Mouse (Mus musculus) stomach, embryonic 14.5 days (tissue): ENCODE data around the gene Gm17402. TPM values are rescaled to one million over a fixed set of nuclear protein-coding genes. Genes with fewer than 3 reads are reported as not detected.
A peak's percentile ranks its signal among the peaks of the same experiment; 100 is the strongest.

ENCODE experiments used
- ATAC-seq: fragments of 200-750 bp; cut with Nextera tagmentation; 2 replicates; pipeline ENCODE4 v1.8.0; 2017; ENCODE audit warnings: low read depth, moderate TSS enrichment; ENCODE audit not compliant: insufficient number of reproducible peaks, insufficient read depth, low FRiP score
- H3K27ac ChIP-seq: fragments of 300-500 bp; sonication (generic); 2 replicates; pipeline ENCODE4 v1.5.1; 2014; ENCODE audit warnings: mild to moderate bottlenecking, low read length, moderate library complexity, mixed read lengths
- H3K27me3 ChIP-seq: fragments of 300-500 bp; sonication (generic); 2 replicates; pipeline ENCODE4 v1.6.1; 2014; ENCODE audit warnings: low read length, control low read depth, mixed read lengths; ENCODE audit not compliant: control insufficient read depth, insufficient read depth
- H3K36me3 ChIP-seq: fragments of 300-500 bp; sonication (generic); 2 replicates; pipeline ENCODE4 v1.6.1; 2014; ENCODE audit warnings: mild to moderate bottlenecking, control low read depth, low read length, moderate library complexity, mixed read lengths; ENCODE audit not compliant: control insufficient read depth, insufficient read depth
- H3K4me1 ChIP-seq: fragments of 300-500 bp; sonication (generic); 2 replicates; pipeline ENCODE4 v1.6.1; 2014; ENCODE audit warnings: low read length, control low read depth, mixed read lengths; ENCODE audit not compliant: control insufficient read depth, insufficient read depth
- H3K4me2 ChIP-seq: fragments of 300-500 bp; sonication (generic); replicated peaks from 2 replicates; pipeline ENCODE4 v1.6.1; 2014; ENCODE audit warnings: low read depth, low read length, control low read depth
- H3K4me3 ChIP-seq: fragments of 300-500 bp; sonication (generic); 2 replicates; pipeline ENCODE4 v1.5.1; 2014; ENCODE audit warnings: low read depth, low read length, control low read depth
- H3K9ac ChIP-seq: fragments of 300-500 bp; sonication (generic); replicated peaks from 2 replicates; pipeline ENCODE4 v1.6.1; 2014; ENCODE audit warnings: low read depth, mild to moderate bottlenecking, control low read depth, low read length, moderate library complexity, mixed read lengths
- H3K9me3 ChIP-seq: fragments of 300-500 bp; sonication (generic); 2 replicates; pipeline ENCODE4 v1.6.1; 2016; ENCODE audit warnings: low read depth, low read length, control low read depth; ENCODE audit not compliant: control insufficient read depth
- WGBS: fragments of 180-500 bp; shearing (Covaris S2); extraction: QIAGEN DNeasy Blood & Tissue Kit; methylation state at CpG from one replicate; pipeline ENCODE4 v1.1.7; 2014; 5-methylcytosine and 5-hydroxymethylcytosine counted together
- polyA plus RNA-seq: library from polyadenylated mRNA; unstranded; fragments of >200 nt; fragmentation: Nextera tagmentation; extraction: Ambion mirVana; gene quantifications from 2 replicates; pipeline ENCODE4 v1.2.1, GENCODE M21; 2014

The Gm17402 gene
- polyA plus RNA-seq: not detected in 2 replicates

- WGBS: 40% methylated on average over 3 of the region's 3 CpGs
- Histone ChIP-seq H3K36me3 (no peaks in the 10 kb centered on the region), H3K27ac (no peak within 1 kb of the TSS), H3K4me2 (peak within 1 kb of the TSS; percentile 74), H3K9me3 (no peaks in the 10 kb centered on the region), H3K27me3 (no peaks in the 10 kb centered on the region), H3K4me1 (no peaks in the 10 kb centered on the region), H3K4me3 (peak within 1 kb of the TSS; percentile 43), H3K9ac (0 out of 2 replicates have a peak within 1 kb of the TSS, but pooled peaks have one; percentile 10)
- ATAC-seq: no peak
These were observed at the start of gene Gm17402 for GRCm38 (mm10) chr3:67375063-67375462. Gm17402 (minus strand) TSS chr3:67375163.

DNA sequence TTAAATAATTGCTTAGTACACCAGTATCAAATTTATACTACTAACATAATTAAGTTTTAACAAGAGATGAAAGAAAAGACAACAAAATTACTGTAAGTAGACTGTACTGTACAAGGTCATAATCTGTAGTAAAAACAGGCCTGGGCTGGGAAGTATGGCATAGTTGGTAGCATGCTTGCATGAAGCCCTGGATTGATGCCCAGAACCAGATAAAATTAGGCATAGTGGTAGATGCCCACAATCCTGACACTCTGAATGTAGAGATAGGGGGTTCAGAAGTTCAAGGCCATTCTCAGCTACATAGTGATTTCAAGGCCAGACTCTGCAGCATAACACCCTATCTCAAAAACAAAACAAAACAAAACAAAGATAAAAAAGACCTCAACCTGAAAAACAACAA lies 3.3 kb upstream of the Gm17402 start:
- no peaks in the 10 kb centered on the region for H3K9me3 ChIP-seq
- ATAC-seq: no peak
- H3K4me3 ChIP-seq: no peak overlapping the region
- no peaks in the 10 kb centered on the region for H3K27me3 ChIP-seq
- H3K9ac ChIP-seq: no peak overlapping the region
- H3K4me1 ChIP-seq: no peaks in the 10 kb centered on the region
- no peaks in the 10 kb centered on the region for H3K36me3 ChIP-seq
- no peak overlapping the region for H3K27ac ChIP-seq
- no peak overlapping the region for H3K4me2 ChIP-seq

- Histone ChIP-seq H3K27me3 (no peaks in the 10 kb centered on the region), H3K9me3 (no peaks in the 10 kb centered on the region), H3K4me1 (no peaks in the 10 kb centered on the region), H3K9ac (0 out of 2 replicates have a peak overlapping the region, but pooled peaks have one; percentile 10), H3K4me3 (peak overlapping the region; percentile 43), H3K4me2 (peak overlapping the region; percentile 74), H3K27ac (no peak overlapping the region), H3K36me3 (no peaks in the 10 kb centered on the region)
- ATAC-seq: 0 out of 2 replicates have a peak, but pooled peaks have one; percentile 34
- WGBS: 38% methylated on average over 7 of the region's 7 CpGs
These were observed 594 bp downstream of the Gm17402 start for GRCm38 (mm10) chr3:67374360-67374778.

DNA sequence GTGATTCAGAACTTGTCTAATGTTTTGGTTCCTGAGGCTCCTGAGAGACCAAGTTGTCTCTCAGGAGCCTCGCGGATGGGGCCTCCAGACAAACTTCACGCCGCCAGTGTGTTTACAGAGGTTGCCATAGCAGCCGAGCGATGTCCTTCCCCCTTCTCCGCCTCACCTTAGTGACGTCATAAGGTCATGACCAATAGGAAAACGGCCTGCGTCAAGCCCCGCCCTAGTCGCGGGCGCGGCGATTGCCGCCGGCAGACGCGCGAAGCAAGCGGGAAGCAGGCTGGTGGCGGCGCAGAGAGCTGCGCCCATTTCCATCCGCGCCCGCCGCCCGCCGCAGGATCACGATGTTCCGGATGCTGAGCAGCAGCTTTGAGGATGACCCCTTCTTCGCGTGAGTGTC lies 1.1 kb downstream of the Gm17402 start, which contains the start of gene Mlf1:
TSS of gene Mlf1 (plus strand) at position 226 of the 400 bp plus-strand sequence.
- WGBS: under 1% methylated on average over 35 of the region's 35 CpGs
- Histone ChIP-seq H3K9me3 (no peaks in the 10 kb centered on the region), H3K36me3 (no peaks in the 10 kb centered on the region), H3K27me3 (no peaks in the 10 kb centered on the region), H3K4me1 (no peaks in the 10 kb centered on the region), H3K9ac (0 out of 2 replicates have a peak within 1 kb of the TSS, but pooled peaks have one; percentile 10), H3K4me2 (peak within 1 kb of the TSS; percentile 74), H3K27ac (no peak within 1 kb of the TSS), H3K4me3 (peak within 1 kb of the TSS; percentile 43)
- ATAC-seq: peak; percentile 96

DNA sequence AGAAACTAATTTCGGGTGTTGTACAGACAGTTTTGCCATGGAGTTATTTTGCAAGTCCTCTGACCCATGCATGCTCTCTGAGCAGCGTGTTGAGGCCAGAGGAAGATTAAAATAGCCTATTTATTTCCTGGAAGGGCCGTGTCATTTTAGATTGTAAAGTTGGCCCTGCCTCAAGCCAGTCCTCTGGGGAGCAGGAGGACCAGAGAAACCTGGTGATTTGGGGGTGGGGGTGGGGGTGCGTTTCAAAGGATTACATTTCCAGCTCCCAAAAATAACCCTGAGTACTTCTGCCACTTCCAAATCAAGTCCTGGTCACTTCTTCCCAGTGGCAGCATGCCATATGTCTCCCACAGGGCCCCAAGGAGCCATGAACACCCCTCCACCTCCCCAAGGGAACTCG lies 2.2 kb downstream of the Gm17402 start:
- Histone ChIP-seq H3K27me3 (no peaks in the 10 kb centered on the region), H3K4me3 (no peak overlapping the region), H3K4me1 (no peaks in the 10 kb centered on the region), H3K4me2 (no peak overlapping the region), H3K9ac (no peak overlapping the region), H3K9me3 (no peaks in the 10 kb centered on the region), H3K36me3 (no peaks in the 10 kb centered on the region), H3K27ac (no peak overlapping the region)
- 53% methylated on average over 5 of the region's 5 CpGs for WGBS
- ATAC-seq: no peak

- H3K4me3 ChIP-seq: no peak overlapping the region
- no peak overlapping the region for H3K27ac ChIP-seq
- H3K27me3 ChIP-seq: no peaks in the 10 kb centered on the region
- ATAC-seq: no peak
- H3K4me1 ChIP-seq: no peaks in the 10 kb centered on the region
- no peaks in the 10 kb centered on the region for H3K36me3 ChIP-seq
- H3K9ac ChIP-seq: no peak overlapping the region
- H3K9me3 ChIP-seq: no peaks in the 10 kb centered on the region
- H3K4me2 ChIP-seq: no peak overlapping the region
- WGBS: 59% methylated on average over 4 of the region's 4 CpGs
These were observed 2.8 kb downstream of the Gm17402 start for GRCm38 (mm10) chr3:67372194-67372593.

GRCm38 (mm10) chr3:67369407-67370079 lies 5.4 kb downstream of the Gm17402 start:
- H3K4me3 ChIP-seq: no peak overlapping the region
- no peak overlapping the region for H3K4me2 ChIP-seq
- H3K9me3 ChIP-seq: no peaks in the 10 kb centered on the region
- H3K36me3 ChIP-seq: no peaks in the 10 kb centered on the region
- ATAC-seq: no peak
- no peaks in the 10 kb centered on the region for H3K4me1 ChIP-seq
- H3K27me3 ChIP-seq: no peaks in the 10 kb centered on the region
- H3K27ac ChIP-seq: no peak overlapping the region
- H3K9ac ChIP-seq: no peak overlapping the region
- WGBS: 76% methylated on average over 5 of the region's 5 CpGs

DNA sequence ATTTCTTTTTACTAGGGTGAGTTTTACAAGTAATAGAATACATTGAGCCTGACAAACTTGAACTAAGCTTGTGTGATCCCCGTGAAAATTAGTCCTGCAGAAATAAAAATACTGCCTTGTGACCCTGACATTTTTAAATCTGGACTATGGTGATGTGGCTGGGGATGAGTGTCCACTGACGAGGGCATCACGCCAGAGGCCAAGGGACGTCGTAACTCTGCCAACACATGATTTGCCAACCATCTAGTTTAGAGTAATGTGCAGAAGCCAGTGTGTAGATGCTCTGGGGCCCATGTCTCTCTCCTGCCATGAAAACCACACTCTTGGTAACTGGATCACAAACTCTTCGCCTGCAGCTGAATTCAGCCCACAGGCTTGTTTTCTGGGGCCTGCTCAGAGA lies 7.5 kb downstream of the Gm17402 start:
- no peak overlapping the region for H3K4me3 ChIP-seq
- H3K27ac ChIP-seq: no peak overlapping the region
- H3K9me3 ChIP-seq: no peaks in the 10 kb centered on the region
- no peaks in the 10 kb centered on the region for H3K27me3 ChIP-seq
- H3K4me1 ChIP-seq: no peaks in the 10 kb centered on the region
- WGBS: 84% methylated on average over 6 of the region's 6 CpGs
- no peak overlapping the region for H3K9ac ChIP-seq
- no peak for ATAC-seq
- H3K36me3 ChIP-seq: no peaks in the 10 kb centered on the region
- H3K4me2 ChIP-seq: no peak overlapping the region
